ENCODE assay signal across 25 mouse cellular contexts in the genomic region with DNA sequence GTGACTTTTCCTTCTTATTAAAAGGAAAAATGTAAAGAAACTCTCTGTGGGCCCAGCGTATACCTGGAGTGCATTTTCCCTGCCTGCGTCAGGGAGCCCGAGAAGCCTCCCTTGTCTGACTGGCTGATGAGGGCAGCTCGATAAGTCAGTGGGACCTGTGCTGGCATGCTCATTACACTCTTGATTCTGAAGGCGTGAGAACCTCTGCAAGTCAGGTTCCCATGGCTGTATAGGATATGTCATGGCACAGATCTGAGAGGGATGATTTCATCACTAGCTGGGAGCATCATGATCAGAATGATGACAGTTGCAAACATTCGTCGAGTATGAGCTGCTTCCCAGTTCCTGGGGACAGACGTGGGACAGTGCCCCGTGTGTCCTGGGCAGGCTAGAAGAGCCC. TPM values are rescaled to one million over a fixed set of nuclear protein-coding genes. Genes with fewer than 3 reads are reported as not detected.
DNase-seq lines count a peak whose midpoint lies in the region; ATAC-seq and TF ChIP-seq lines count a peak whose summit lies in the region.
"Had no signal": no experiment of that assay in that cellular context is flagged by ENCODE, and none has a peak within 500 bp of the region (broad histone marks: within the 10 kb centered on the region; RNA-seq: fewer than 3 reads in every experiment).

No protein-coding gene starts in this region.

- peaks cover 45% of the 10 kb centered on the region for H3K4me1 ChIP-seq in limb, embryonic 13.5 days
- H3K4me1 ChIP-seq in limb, embryonic 10.5 days = 0 out of 2 replicates have a peak, but pooled peaks cover 4% of the 10 kb centered on the region
- H3K4me1 ChIP-seq in stomach, postnatal 0 days (replicated peaks; ENCODE audit: control insufficient read depth, insufficient read depth) = 0 out of 2 replicates have a peak, but pooled peaks cover 5% of the 10 kb centered on the region
- H3K4me1 ChIP-seq: hindbrain, embryonic 12.5 days had no signal

- TF ChIP-seq EP300 in stomach, postnatal 0 days (optimal IDR thresholded peaks at IDR 0.05) = no peak

- H3K27me3 ChIP-seq in limb, embryonic 13.5 days = no peaks in the 10 kb centered on the region
- H3K27me3 ChIP-seq in limb, embryonic 10.5 days (ENCODE audit: low read depth, poor library complexity, severe bottlenecking) = no peaks in the 10 kb centered on the region
- no peaks in the 10 kb centered on the region for H3K27me3 ChIP-seq in stomach, postnatal 0 days (ENCODE audit: control insufficient read depth, insufficient read depth, low read length)
- H3K27me3 ChIP-seq: CH12.LX; forebrain, embryonic 15.5 days; hindbrain, embryonic 12.5 days; liver, embryonic 15.5 days; midbrain, embryonic 12.5 days; Patski had no signal

- H3K4me3 ChIP-seq in limb, embryonic 13.5 days = no peak overlapping the region
- H3K4me3 ChIP-seq in limb, embryonic 10.5 days = no peak overlapping the region
- H3K4me3 ChIP-seq in stomach, postnatal 0 days (ENCODE audit: low read depth, low read length) = no peak overlapping the region
- H3K4me3 ChIP-seq: forebrain, embryonic 15.5 days; hindbrain, embryonic 12.5 days; left cerebral cortex, adult 2 months; liver, embryonic 15.5 days; midbrain, embryonic 12.5 days had no signal

- no peak overlapping the region for H3K4me2 ChIP-seq in limb, embryonic 13.5 days (replicated peaks)
- H3K4me2 ChIP-seq in stomach, postnatal 0 days (replicated peaks; ENCODE audit: low read depth) = no peak overlapping the region
- H3K4me2 ChIP-seq: forebrain, embryonic 15.5 days; hindbrain, embryonic 12.5 days; liver, embryonic 15.5 days; midbrain, embryonic 12.5 days had no signal

- no peak overlapping the region for H3K27ac ChIP-seq in limb, embryonic 13.5 days
- no peak overlapping the region for H3K27ac ChIP-seq in limb, embryonic 10.5 days
- peak overlapping the region; percentile 88 for H3K27ac ChIP-seq in stomach, postnatal 0 days (replicated peaks)
- H3K27ac ChIP-seq: forebrain, embryonic 15.5 days; hindbrain, embryonic 12.5 days; left cerebral cortex, adult 2 months; liver, embryonic 15.5 days; macrophage; midbrain, embryonic 12.5 days had no signal

- H3K9ac ChIP-seq in limb, embryonic 13.5 days = 0 out of 2 replicates have a peak overlapping the region, but pooled peaks have one; percentile 2
- H3K9ac ChIP-seq in stomach, postnatal 0 days (ENCODE audit: low read length) = 0 out of 2 replicates have a peak overlapping the region, but pooled peaks have one; percentile 27
- H3K9ac ChIP-seq: forebrain, embryonic 15.5 days; hindbrain, embryonic 12.5 days; liver, embryonic 15.5 days; midbrain, embryonic 12.5 days had no signal

- H3K9me3 ChIP-seq in limb, embryonic 13.5 days = no peaks in the 10 kb centered on the region
- H3K9me3 ChIP-seq in limb, embryonic 10.5 days (replicated peaks) = no peaks in the 10 kb centered on the region
- no peaks in the 10 kb centered on the region for H3K9me3 ChIP-seq in stomach, postnatal 0 days (ENCODE audit: control insufficient read depth, low read length)
- H3K9me3 ChIP-seq: forebrain, embryonic 15.5 days; G1E; hindbrain, embryonic 12.5 days; liver, embryonic 15.5 days; midbrain, embryonic 12.5 days had no signal

- TF ChIP-seq CTCF in stomach, postnatal 0 days (IDR thresholded peaks at IDR 0.05; ENCODE audit: low read depth) = no peak

- DNase-seq in limb, embryonic 10.5 days (ENCODE audit: low spot score) = no peak
- peak; percentile 50 to 53 for DNase-seq in urinary bladder, postnatal 36 days (ENCODE audit: low spot score in 2 of 2)
- DNase-seq in urinary bladder, postnatal 4 days (ENCODE audit: low spot score in 2 of 2) = no peak
- no peak for DNase-seq in stomach, postnatal 0 days (ENCODE audit: low spot score)
- DNase-seq in adrenal gland, postnatal 10 days = no peak
- no peak for DNase-seq in spleen, adult 12 weeks (ENCODE audit: low spot score)
- DNase-seq: cerebellum, adult 11 months; cerebellum, adult 9-11 months; gastrocnemius, postnatal 25 days; left cerebral cortex, postnatal 4 days; right cerebral cortex, postnatal 25 days; thymus, adult 18-20 months had no signal

- 79% methylated on average over 9 of the region's 9 CpGs for WGBS in limb, embryonic 13.5 days
- 88% methylated on average over 9 of the region's 9 CpGs for WGBS in limb, embryonic 10.5 days
- WGBS in stomach, postnatal 0 days = 56% methylated on average over 9 of the region's 9 CpGs

- 0 out of 2 replicates have a peak, but pooled peaks cover 3% of the 10 kb centered on the region for H3K36me3 ChIP-seq in limb, embryonic 13.5 days
- H3K36me3 ChIP-seq in limb, embryonic 10.5 days = no peaks in the 10 kb centered on the region
- H3K36me3 ChIP-seq in stomach, postnatal 0 days (ENCODE audit: control insufficient read depth, insufficient read depth, low read length) = no peaks in the 10 kb centered on the region; the same call in 1 of the 2 replicates
- H3K36me3 ChIP-seq: forebrain, embryonic 15.5 days; hindbrain, embryonic 12.5 days had no signal

- no peak for ATAC-seq in limb, embryonic 13.5 days (ENCODE audit: low FRiP score, low read depth)
- peak; percentile 3; the same call in 1 of the 2 replicates for ATAC-seq in megakaryocyte, adult 5-6 weeks (ENCODE audit: poor library complexity, severe bottlenecking)
- no peak for ATAC-seq in stomach, postnatal 0 days (ENCODE audit: low FRiP score, low TSS enrichment)
- ATAC-seq: forebrain, embryonic 15.5 days; Patski had no signal

RNA-seq across cellular contexts. Expression of a gene that starts 3.1 kb away (rescaled TPM):
- polyA plus RNA-seq in limb, embryonic 13.5 days (2015; fragmentation: Nextera tagmentation; extraction: Ambion mirVana) = 4.2 and 5.4 TPM in 2 replicates
- polyA plus RNA-seq in limb, embryonic 10.5 days (2016; fragmentation: Nextera tagmentation; extraction: Ambion mirVana) = 0.51 and 1.4 TPM in 2 replicates
- 0.75 and 1.6 TPM in 2 replicates for total RNA-seq in megakaryocyte, adult 5-6 weeks (2015)
- 0.07 and 0.24 TPM in 2 replicates for total RNA-seq in megakaryocyte, adult 5-6 weeks (2017)
- polyA plus RNA-seq in stomach, postnatal 0 days (2015; fragmentation: Nextera tagmentation; extraction: Ambion mirVana) = 19.2 and 22.7 TPM in 2 replicates
- total RNA-seq in adrenal gland, postnatal 10 days (2021) = 1 to 10 TPM in 1 of 2 experiments, under 1 TPM in 1; 0.91 to 2.7 TPM
- total RNA-seq: layer of hippocampus, postnatal 10 days; left cerebral cortex, postnatal 4 days had no signal
- polyA plus RNA-seq: heart, embryonic 14.5 days; macrophage; Patski had no signal

Comparison
In these comparisons a context has a peak if more than half of its experiments do, and no peak if none do; other contexts are left out.
1. DNase-seq: peak in urinary bladder, postnatal 36 days (2 of 2); none in limb, embryonic 10.5 days (single experiment), urinary bladder, postnatal 4 days (0 of 2), stomach, postnatal 0 days (single experiment), adrenal gland, postnatal 10 days (single experiment) and spleen, adult 12 weeks (single experiment).